Mouse (Mus musculus) liver, postnatal 0 days (tissue): ENCODE results near the gene Kif23.

Experiments used
- CTCF ChIP-seq: sonication (generic); IDR thresholded peaks from 2 replicates; pipeline ENCODE4 v1.5.1; 2016; ENCODE audit warnings: antibody characterized with exemption, low read depth
- EP300 ChIP-seq: IDR thresholded peaks from 2 replicates; pipeline ENCODE4 v1.6.1; 2016; ENCODE audit warnings: antibody characterized with exemption, low read depth, mild to moderate bottlenecking

DNA sequence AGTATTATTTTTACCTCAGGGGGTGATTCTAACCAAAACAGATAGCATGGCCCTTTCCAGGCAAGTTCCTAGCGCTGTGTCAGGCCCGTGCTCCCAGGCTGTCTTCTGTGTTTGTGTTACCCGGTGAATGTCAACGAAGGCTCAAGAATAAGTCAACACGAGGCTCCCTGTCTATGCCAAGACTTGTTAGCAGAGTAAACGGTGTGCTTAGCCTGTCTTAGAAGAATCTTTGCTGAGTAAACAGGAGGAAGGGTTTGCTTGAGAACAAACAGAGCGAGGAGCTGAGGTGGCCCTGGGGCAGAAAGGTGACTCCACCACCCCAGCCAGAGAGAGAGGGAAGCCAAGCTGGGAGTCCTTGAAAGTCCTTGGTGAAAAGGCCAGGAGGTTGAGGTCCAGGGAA is 42.4 kb downstream of the Kif23 start:
- TF ChIP-seq CTCF: no peak
- no peak for TF ChIP-seq EP300
